ENCODE assay signal across 8 mouse cellular contexts in genomic region chr3:20034719-20035404, GRCm38 (mm10). TPM values are rescaled to one million over a fixed set of nuclear protein-coding genes. Genes with fewer than 3 reads are reported as not detected.
DNase-seq lines count a peak whose midpoint lies in the region; ATAC-seq lines count a peak whose summit lies in the region.

Hps3 (minus strand) TSS chr3:20035315.

- peak; percentile 90 for DNase-seq in CD4-positive helper T cell, adult 2 months (ENCODE audit: low read depth, low spot score)
- peak; percentile 60 for DNase-seq in brain, embryonic 18.5 days (ENCODE audit: low read depth, low spot score)
- peak; percentile 91 for DNase-seq in kidney, postnatal 14 days
- DNase-seq in liver, embryonic 13.5 days, result peak; percentile 82
- peak; percentile 88 for DNase-seq in neural tube, embryonic 10.5 days (ENCODE audit: extremely low spot score, low spot score)

- peak within 1 kb of the TSS; percentile 76 for H3K27ac ChIP-seq in heart, embryonic 13.5 days (replicated peaks)
- peak within 1 kb of the TSS; percentile 79 for H3K27ac ChIP-seq in liver, embryonic 13.5 days
- no peak within 1 kb of the TSS; the same call in 1 of the 2 replicates for H3K27ac ChIP-seq in stomach, embryonic 16.5 days (ENCODE audit: low read length)

- peak; percentile 98 for ATAC-seq in erythroid progenitor cell, adult 5-6 weeks (replicated peaks; ENCODE audit: low FRiP score, poor library complexity, severe bottlenecking)
- ATAC-seq in heart, embryonic 13.5 days (ENCODE audit: extremely low read depth, insufficient number of reproducible peaks, low FRiP score, low TSS enrichment), result peak; percentile 96
- ATAC-seq in liver, embryonic 13.5 days (ENCODE audit: low read depth), result peak; percentile 100
- peak; percentile 99 for ATAC-seq in stomach, embryonic 16.5 days (ENCODE audit: insufficient read depth, low FRiP score)

- peaks cover 9% of the 10 kb centered on the region for H3K36me3 ChIP-seq in heart, embryonic 13.5 days
- H3K36me3 ChIP-seq in liver, embryonic 13.5 days, result no peaks in the 10 kb centered on the region
- H3K36me3 ChIP-seq in stomach, embryonic 16.5 days (ENCODE audit: control insufficient read depth, insufficient read depth, low read length), result no peaks in the 10 kb centered on the region

- H3K4me3 ChIP-seq in heart, embryonic 13.5 days, result peak within 1 kb of the TSS; percentile 92
- peak within 1 kb of the TSS; percentile 79 for H3K4me3 ChIP-seq in liver, embryonic 13.5 days (replicated peaks)
- H3K4me3 ChIP-seq in stomach, embryonic 16.5 days (replicated peaks; ENCODE audit: low read length), result peak within 1 kb of the TSS; percentile 64

- no peaks in the 10 kb centered on the region for H3K27me3 ChIP-seq in heart, embryonic 13.5 days (replicated peaks)
- H3K27me3 ChIP-seq in liver, embryonic 13.5 days, result no peaks in the 10 kb centered on the region
- no peaks in the 10 kb centered on the region for H3K27me3 ChIP-seq in stomach, embryonic 16.5 days (ENCODE audit: control insufficient read depth, insufficient read depth, low read length)

- peak within 1 kb of the TSS; percentile 90 for H3K4me2 ChIP-seq in heart, embryonic 13.5 days
- peak within 1 kb of the TSS; percentile 87 for H3K4me2 ChIP-seq in liver, embryonic 13.5 days
- peak within 1 kb of the TSS; percentile 80 for H3K4me2 ChIP-seq in stomach, embryonic 16.5 days (ENCODE audit: low read depth, low read length)

- H3K9ac ChIP-seq in heart, embryonic 13.5 days, result peak within 1 kb of the TSS; percentile 85
- peak within 1 kb of the TSS; percentile 71 for H3K9ac ChIP-seq in liver, embryonic 13.5 days
- peak within 1 kb of the TSS; percentile 68 for H3K9ac ChIP-seq in stomach, embryonic 16.5 days (ENCODE audit: low read length)

- no peaks in the 10 kb centered on the region for H3K9me3 ChIP-seq in heart, embryonic 13.5 days
- no peaks in the 10 kb centered on the region for H3K9me3 ChIP-seq in liver, embryonic 13.5 days (replicated peaks)
- no peaks in the 10 kb centered on the region for H3K9me3 ChIP-seq in stomach, embryonic 16.5 days (replicated peaks; ENCODE audit: control insufficient read depth, low read length)

- peaks cover 13% of the 10 kb centered on the region for H3K4me1 ChIP-seq in heart, embryonic 13.5 days
- peaks cover 17% of the 10 kb centered on the region for H3K4me1 ChIP-seq in liver, embryonic 13.5 days (replicated peaks)
- no peaks in the 10 kb centered on the region for H3K4me1 ChIP-seq in stomach, embryonic 16.5 days (ENCODE audit: control insufficient read depth, insufficient read depth, low read length)

- under 1% methylated on average over 47 of the region's 47 CpGs for WGBS in heart, embryonic 13.5 days
- under 1% methylated on average over 47 of the region's 47 CpGs for WGBS in liver, embryonic 13.5 days (ENCODE audit: insufficient replicate concordance)
- under 1% methylated on average over 47 of the region's 47 CpGs for WGBS in stomach, embryonic 16.5 days

RNA-seq across cellular contexts. Expression of gene Hps3, which starts in this region (rescaled TPM):
- total RNA-seq in erythroid progenitor cell, adult 5-6 weeks (2015; ENCODE audit: low replicate concordance), result 15.1 and 20.9 TPM in 2 replicates
- 7.7 and 9.1 TPM in 2 replicates for total RNA-seq in erythroid progenitor cell, adult 5-6 weeks (2017; ENCODE audit: low replicate concordance)
- polyA plus RNA-seq in heart, embryonic 13.5 days (2015; fragmentation: Nextera tagmentation; extraction: Ambion mirVana), result 8.2 and 11.0 TPM in 2 replicates
- 6.3 and 7.9 TPM in 2 replicates for polyA plus RNA-seq in liver, embryonic 13.5 days (2015; fragmentation: Nextera tagmentation; extraction: Ambion mirVana)
- 8.8 and 10.6 TPM in 2 replicates for polyA plus RNA-seq in stomach, embryonic 16.5 days (2015; fragmentation: Nextera tagmentation; extraction: Ambion mirVana)
